Mouse (Mus musculus): ENCODE results near the gene Setmar. TPM values are rescaled to one million over a fixed set of nuclear protein-coding genes. Genes with fewer than 3 reads are reported as not detected.

Setmar gene
- polyA plus RNA-seq, 1 experiment from 2014 or later = 7.1 TPM

Other genes starting within 250 kb of the Setmar start
- gene Sumf1, start 120.5 kb downstream of the Setmar start, polyA plus RNA-seq (2016; fragmentation: Nextera tagmentation; extraction: Ambion mirVana) = 12.9 and 14.2 TPM in 2 replicates
- 8.2 and 9.8 TPM in 2 replicates for gene Itpr1, start 148.1 kb downstream of the Setmar start, polyA plus RNA-seq (2016; fragmentation: Nextera tagmentation; extraction: Ambion mirVana)